Mouse (Mus musculus) gastrocnemius, adult 8-10 months (tissue): ENCODE measurements around the gene Polr1c. TPM values are rescaled to one million over a fixed set of nuclear protein-coding genes. Genes with fewer than 3 reads are reported as not detected.

Source experiments
- DNase-seq, 2 experiments: peaks; one replicate each; pipeline ENCODE4 v3.0.0; 2022; ENCODE audit warnings: low spot score in 2 of 2
- total RNA-seq, 4 experiments: library from RNA; stranded (reverse); gene quantifications; 2 replicates each; pipeline ENCODE4 v1.2.4; 2022

The Polr1c gene
- total RNA-seq, result 10 to 100 TPM; 12.9 to 20.4 (median 16.6) TPM

DNA sequence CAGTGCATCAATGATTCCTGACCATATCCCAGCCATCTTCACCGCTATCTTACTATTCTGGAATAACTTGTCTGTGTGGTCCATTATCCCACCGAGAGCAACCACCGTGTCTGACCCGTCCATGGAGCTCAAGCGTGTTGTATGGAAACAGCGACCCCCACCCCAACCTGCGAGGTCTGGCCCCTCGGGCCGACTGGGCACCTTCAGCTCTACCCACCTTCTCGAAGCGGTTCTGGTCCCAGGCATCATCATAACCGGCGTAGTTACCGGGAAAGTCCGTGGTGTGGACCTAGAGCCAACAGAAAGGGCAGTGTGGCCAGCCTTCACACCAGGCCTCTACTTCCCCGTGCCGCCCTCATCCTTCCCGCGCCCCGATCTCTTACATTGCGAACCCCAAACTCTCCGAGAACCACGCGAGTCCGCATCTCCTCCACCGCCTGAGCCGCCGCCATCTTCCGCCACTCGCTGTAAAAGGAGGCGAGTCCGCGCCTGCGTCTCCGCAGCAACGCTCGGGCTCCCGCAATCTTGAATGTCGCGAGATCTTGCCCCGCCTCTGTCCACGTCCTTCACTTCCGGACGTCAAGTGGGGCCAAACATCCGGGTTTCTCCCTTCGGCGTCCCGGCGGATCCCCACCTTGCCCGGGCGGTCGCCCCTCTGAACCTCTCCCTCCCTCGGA is at the start of gene Polr1c, which contains the start of gene Yipf3:
Gene Polr1c (minus strand): TSS at position 543 of the 677 bp plus-strand sequence.
Gene Yipf3 (plus strand): TSS at position 569 of the 677 bp plus-strand sequence.
- peak; percentile 86 to 91 for DNase-seq

DNA sequence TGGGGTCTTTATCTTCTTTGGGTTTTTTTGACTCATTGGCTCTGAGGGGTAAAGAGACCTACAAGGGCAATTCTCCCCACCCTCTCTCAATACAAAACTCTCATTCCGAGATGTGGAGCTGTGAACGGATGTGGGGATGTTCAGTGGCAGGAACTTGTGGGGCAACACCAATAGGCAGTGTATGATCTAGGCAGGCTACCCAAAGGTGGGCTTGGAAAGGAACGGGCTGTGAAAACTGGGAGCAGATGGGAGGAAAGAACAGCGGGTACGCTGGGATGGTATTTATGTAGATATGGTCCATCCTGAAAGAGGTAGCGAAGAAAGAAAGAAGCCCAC is 49.1 kb upstream of the Polr1c start:
- no peak for DNase-seq

DNA sequence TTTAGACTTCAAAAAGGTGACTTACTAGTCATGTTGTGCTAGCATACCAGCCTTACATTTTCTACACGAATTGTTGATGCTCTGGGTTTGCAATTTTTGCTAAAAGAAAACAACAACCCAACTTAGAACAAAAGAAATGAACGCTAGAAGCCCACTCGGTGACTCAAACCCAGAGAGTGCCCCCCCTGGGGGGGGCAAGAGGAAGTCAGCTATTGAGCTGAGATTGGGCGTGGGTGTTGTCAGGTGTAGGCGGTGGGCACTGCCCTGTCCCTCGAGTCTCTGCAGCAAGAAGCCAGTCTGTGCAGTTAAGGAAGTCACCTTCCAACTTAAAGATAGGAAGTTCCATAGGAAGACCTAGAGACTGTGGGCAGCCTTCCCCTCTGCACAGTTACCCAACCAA is 48.7 kb upstream of the Polr1c start:
- no peak for DNase-seq

DNA sequence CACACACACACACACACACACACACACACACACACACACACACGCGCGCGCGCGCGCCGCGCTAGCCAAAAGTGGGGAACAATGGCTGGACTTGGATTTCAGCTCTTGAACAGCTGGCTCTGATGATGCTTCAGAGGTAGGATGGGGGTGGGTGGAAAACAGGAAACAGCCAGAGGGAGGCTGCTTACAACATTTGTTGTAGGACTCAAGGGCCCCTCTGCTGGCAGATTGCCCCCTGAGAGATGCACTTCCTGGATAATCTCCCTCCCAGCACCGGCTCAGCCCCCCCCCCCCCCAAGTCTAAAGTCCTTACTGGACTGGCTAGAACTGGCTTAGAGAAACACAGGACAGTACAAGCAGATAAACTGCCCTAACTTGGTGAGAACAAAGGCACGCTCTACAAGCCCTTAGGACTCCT is 39.8 kb upstream of the Polr1c start:
- DNase-seq, result no peak

DNA sequence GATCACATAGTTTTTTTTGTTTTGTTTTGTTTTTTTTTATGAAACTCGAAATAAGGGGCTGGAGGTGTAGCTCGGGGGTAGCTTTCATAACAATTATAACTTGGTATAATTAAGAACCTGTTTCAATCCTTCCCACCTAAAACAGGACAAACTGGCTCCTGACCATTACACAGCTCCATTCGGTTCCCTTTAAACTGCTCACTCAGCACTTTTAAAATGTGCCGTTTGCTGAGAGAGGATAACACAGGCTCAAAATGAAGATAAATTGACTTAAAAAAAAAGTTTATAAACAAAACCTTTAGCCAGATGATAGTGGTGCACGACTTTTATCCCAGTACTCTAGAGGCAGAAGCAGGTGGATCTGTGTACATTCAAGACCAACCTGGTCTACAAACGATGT is 37.6 kb upstream of the Polr1c start:
- no peak for DNase-seq

DNA sequence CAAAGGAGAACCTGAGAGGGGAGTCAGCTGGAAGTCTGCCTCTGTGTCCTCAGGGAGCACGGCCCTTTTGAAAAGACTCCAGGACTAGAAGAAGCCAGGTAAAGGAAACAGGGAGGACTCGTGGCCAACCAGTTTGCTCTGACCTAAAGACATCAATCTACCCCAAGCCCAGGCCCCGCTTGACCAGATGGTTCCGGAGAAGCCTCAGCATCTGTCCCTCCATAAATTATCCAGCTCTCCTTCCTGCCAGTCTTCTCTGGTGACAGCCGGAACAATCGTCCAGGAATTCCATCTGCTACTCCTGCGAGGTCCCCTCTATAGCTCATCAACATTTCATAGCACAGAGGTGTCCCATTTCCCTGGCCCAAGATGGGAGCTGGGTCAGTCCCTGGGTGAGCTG is 36.8 kb upstream of the Polr1c start:
- no peak for DNase-seq

DNA sequence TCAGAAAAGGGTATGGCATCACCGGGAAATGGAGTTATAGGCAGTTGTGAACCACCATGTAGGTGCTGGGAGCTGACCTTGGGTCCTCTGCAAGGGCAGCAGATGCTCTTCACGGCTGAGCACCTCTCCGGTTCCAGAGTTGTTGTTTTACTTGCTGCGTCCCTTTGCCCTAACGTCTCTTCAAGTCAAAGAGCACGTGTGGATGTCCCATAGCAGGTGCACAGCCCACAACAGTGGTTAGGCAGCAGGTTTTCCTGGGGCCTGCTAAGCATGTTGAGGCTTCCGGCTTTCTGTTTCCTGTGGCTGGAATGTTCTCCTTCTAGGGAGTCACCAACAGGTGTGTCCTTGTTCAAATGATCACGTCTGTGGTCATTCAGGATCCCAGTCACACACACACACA is 36.1 kb upstream of the Polr1c start:
- DNase-seq, result no peak

DNA sequence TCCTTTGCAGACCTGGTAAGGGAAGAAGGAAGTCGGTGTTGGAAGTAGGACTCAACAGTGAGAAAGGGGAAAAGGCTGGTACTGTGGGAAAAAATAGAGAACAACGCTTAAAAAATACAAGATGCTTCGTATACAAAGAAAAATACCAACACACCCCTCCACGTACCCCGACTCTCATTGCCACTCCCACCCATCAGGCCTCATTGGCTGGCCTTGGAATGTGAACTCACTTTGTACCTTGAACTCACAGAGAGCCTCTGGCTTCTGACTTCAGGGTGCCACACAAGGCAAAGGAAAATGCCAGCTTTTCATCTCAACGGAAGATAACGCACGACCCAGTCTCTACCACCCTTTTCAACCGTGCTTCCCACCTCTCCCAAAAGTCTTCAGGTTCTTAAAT is 35.3 kb upstream of the Polr1c start:
- no peak for DNase-seq

DNA sequence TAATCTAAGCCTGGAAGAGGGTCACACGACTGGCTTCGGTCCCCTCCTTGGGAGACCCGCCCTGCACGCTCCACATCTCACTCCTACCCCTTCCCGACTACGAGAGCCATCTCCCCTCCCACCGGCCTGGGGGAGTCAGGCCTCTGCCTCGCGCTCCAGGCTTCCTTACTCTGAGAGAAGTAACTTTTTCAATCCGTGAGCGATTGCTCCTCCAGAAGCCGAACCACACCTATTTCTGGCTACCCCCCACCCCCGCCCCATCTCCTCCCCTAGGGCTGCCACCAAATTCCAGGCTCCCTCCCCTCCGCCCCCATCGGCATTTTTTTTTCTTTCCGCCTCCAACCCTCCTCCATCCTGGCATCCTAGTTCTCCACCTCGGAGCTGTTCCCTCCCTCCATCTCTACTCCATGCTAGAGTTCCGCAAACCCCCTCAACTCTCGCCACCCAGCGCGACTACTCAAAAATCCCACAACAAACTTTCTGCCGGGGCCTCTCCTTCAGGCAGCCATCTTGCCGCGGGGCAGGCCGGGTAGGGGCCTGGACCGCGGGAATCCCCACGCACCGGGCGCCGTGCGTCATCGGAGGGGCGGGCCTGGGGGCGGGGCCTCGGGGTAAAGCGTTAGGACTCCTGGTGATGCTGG is 34.7 kb upstream of the Polr1c start, which contains the start of gene Tjap1:
Gene Tjap1 (minus strand): TSS at position 544 of the 641 bp plus-strand sequence.
- DNase-seq, result peak; percentile 62 to 67

DNA sequence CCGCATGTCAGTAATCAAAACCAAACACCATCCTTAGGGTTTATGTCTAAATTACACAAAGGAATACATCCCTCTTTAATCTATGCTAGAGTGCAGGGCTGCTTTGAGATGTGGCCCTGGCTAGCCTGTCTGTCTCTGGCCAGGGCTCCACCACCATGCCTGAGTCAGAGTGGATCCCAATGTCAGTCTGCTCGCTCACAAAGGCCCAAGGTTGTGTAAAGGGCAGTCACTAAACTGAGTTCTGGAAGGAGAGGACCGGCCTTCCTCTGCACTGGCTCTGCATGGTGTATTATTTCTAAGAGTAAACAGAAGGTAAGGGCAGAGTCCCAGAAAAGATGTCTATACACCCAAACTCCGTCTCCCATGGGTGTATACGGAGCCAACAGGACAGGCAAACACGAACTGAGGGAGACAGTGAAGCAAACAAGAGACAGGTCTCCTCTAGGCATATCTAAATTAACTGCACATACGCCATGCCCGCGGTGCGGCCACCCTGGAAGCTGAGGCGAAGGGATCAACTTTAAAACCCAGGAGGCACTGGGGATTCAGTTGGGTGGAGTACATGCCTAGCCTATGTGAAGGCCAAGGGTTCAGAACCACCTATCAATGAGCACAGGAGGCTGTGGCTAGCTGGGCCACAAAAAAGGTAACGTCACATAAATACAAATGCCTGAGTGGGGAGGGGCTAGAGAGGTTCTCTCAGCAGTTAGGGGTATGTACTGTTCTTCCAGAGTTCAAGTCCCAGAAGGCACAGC is 30.3 kb upstream of the Polr1c start:
- DNase-seq, result no peak

DNA sequence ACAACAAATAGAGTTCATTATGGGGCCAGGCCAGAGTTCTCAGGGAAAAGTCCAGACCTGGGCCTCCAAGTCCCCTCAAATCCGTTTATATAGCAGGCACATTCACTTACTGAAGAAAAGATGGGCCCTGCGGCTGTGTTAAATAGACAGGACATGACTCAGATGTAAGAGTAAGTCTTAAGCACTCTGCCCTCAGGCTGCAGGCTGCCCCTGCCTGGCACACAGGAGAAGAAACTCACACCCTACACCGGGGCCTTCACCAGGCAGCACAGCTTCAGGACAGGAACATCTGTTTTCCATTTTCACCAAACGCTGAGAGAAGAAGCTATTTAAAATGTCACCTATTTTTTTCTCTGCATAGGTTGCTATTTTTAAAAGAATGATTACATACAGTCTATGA is 29.7 kb upstream of the Polr1c start:
- DNase-seq, result no peak

DNA sequence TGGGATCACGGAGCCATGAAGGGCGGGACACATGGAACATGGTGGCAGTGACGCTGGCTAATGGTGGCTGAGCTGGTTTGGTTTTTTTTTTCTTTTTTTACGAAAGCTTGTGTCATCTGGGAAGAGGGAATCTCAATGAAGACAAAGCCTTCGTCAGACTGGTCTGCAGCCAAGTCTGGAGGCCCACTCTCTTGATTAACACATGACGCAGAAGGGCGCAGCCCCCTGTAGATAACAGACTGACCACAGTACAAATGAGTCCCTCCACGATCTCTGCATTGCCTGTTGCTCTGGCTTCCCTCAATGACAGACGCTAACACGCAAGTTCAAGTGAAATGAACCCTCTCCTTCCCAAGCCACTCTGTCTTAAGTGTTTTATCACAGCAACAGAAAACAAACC is 27.7 kb upstream of the Polr1c start:
- DNase-seq, result no peak

DNA sequence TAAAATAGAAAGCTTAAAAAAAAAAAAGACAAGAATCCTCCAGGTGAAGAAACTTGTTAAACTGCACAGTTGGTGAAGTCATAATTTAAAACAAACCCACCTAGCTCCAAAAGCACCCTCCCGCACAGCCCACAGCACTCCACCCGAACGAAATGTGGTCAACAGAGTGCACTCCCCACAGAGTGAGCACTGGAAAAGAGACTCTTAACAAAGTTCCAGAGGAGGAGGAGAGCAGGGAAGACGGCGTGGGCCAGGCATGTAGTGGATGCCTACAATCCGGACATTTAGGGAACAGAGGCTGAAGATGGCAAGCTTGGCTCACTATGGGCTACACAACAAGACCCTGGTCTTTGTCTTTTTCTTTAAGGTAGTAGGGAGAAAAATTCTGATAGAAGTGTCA is 27.2 kb upstream of the Polr1c start:
- DNase-seq, result no peak

DNA sequence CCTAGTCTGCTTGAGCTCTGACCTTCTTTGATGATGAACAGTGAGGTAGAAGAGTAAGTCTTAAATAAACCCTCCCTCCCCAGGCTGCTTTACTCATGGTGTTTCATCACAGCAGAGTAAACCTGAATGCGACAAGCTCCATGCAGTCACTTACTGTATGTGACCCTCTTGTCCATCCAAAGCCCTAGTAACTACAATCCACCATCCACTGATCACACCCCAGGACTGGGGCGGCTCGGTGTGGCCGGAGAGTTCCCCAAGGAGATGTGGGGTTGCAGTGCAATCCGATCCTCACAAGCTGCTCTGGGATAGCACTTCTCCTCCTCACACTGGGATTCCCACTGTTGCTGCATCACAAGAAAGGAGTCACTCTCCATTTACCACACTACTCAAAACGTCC is 26.6 kb upstream of the Polr1c start:
- DNase-seq, result no peak

DNA sequence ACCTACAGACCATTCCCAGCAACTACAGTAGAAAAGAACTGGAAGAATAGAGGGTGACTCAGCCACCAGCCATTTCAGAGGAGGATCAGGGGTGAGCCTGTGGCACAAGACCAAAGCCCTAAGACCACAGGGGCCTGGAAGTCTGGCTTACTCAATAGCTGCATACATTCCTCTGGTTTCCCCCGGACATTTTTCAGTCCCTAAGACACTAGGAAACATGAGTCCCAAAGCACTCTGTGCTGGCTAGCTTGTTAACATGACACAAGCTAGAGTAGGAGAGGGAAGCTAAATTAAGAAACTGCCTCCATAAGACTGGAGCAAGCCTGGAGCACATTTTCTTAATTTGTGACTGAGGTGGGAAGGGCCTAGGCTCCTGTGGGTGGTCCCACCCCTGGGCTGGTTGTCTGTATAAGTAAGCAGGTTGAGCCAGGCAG is 26.0 kb upstream of the Polr1c start:
- DNase-seq, result no peak

DNA sequence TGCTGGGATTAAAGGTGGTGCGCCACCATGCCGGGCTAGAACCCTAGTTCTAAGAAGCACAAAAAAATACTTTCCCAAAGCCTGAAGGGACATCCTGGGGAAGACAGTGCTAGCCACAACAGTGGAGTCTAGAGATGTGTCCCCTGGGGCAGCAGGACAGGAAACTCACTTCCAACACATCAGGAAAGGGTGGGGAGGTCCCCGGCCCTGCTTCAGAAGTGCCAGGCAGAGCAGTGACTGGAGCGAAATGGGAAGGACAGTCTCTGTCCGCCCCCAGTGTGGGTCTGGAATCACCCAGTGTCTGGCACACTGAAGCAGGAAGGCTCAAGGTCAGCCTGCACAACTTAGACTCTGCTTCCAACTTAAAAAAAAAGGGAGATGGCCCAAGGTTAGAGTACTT is 24.8 kb upstream of the Polr1c start:
- no peak for DNase-seq

DNA sequence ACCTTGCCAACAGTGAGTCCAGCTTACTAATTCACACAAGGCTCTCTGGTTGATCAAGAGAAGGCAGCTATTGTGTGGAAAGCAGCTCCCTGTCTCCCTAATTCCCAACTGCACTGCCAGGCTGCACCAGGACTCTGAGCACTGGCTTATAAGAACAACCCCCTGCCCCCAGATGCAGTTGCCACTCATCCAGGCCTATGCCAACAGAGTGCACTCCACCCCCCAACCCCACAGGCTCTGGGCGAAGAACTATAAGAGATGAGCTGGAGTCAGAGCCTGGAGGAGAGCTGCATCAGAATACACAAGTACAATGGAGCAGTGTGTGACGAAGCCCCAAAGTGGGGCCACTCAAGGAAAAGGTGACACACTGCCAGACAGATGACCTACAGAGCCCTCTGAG is 24.2 kb upstream of the Polr1c start:
- DNase-seq, result no peak

DNA sequence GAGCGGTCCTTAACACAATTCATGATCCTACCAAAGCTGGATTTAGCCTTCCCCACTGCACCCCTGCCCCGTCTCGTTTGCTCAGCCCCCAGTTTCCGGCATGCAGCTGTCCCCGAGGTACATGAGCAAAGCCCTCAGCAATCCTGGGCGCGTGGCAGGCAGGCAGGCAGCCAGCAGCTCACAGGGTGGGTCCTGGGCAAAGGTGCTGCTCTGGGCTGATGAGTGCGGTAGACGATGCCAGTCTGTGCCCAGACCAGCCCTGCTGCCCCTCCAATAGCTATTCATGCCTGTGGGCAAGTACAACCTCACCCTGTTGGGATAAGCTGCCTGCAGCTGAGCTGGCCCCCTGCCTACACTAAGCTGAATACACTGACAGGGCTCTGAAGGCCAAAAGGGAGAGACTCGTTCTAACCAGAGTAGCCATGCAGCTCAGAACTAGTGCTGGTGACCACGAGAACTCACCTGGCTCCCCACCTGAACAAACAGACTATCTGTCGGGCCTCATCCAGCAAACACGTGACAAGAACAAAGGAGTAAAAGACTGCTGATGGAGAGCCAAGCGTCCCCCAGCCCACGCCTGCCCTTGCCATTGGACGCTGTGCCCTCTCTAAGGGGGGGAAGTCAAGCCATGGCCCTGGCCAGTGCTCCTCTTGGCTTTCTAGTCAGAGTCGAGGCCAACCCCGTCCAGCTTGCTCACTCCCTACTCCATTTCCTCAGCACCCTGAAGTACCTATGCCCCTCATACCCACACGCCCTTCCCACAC is 22.1 kb upstream of the Polr1c start:
- peak in 1 of 2 experiments; percentile 63 for DNase-seq

DNA sequence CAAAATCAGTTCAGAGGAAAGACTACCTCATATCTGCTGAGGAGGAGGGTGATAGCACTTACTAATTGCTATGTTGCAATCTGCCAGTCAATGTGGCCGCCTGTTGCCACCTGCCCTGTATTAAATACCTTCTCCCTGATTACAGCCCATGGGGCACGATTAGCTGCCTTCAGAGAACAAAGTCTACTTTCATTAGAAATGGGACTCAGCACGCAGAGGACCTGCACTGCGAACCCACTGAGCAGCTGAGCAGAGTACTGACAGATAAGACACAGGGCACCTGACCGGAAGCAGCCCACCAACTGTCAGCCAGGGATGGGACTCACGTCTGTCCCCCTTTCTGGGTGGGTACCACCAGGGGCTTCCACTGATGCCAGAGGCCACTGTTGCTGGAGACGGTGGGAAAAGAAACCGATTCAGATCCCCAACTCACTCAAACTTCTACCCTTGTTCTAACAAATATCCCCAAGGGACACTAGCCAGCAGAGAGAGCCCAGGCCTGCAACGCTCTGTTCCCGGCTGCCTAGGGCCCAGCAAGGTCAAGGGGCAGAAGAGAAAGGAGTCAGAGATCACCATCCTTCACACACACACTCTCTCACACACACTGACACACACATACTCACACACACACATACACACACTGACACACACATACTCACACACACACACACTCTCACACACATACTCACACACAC is 20.3 kb upstream of the Polr1c start:
- no peak for DNase-seq

DNA sequence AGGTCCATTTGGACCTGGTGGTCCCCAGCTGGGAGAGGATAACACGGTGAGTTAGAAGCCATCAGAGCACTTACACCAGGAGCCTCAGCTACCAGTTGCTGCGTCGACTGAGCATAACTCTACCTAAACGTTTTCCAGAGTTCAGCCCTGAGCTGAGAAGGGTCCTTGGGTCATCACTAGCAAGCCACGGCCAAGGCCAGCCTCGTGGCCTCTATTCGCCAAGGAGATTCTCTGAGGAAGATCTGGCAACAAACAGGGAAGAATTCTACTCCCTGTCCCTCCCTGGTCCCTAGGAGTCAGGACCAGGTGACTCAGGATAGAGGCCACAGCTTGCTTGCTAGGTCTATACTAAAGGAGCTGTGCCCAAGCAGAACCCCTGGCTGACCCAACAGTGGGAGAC is 19.7 kb upstream of the Polr1c start:
- no peak for DNase-seq

DNA sequence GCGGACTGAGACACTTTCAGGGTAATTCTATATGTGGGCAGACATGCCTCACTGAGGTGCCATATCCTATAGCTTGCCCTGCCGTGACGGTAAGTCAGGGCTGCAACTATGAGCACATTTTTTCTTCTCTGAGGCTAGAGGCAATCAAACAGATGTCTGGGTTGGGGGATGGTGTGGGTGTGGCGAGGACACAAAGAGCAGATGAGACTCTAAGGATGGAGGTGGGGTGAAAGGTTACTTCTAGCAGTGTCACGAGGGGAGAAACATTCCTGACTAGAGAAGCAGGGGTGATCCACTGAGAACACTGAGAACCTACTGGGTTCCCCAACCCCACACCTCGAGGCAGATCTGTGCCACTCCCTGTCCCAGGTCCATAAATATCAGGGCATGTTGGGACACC is 19.1 kb upstream of the Polr1c start:
- no peak for DNase-seq
